Mouse (Mus musculus): ENCODE data around the gene Arhgap15. TPM values are rescaled to one million over a fixed set of nuclear protein-coding genes. Genes with fewer than 3 reads are reported as not detected.

Arhgap15 gene
- total RNA-seq, 2 experiments from 2014 or later: 9.7 to 39.8 TPM

GRCm38 (mm10) chr2:44016720-44017119 is 268.1 kb downstream of the Arhgap15 start:
- no peak for ATAC-seq (replicated peaks; ENCODE audit: low FRiP score, poor library complexity, severe bottlenecking)

GRCm38 (mm10) chr2:44017405-44018026 is 268.9 kb downstream of the Arhgap15 start:
- no peak for ATAC-seq (replicated peaks; ENCODE audit: low FRiP score, poor library complexity, severe bottlenecking)

DNA sequence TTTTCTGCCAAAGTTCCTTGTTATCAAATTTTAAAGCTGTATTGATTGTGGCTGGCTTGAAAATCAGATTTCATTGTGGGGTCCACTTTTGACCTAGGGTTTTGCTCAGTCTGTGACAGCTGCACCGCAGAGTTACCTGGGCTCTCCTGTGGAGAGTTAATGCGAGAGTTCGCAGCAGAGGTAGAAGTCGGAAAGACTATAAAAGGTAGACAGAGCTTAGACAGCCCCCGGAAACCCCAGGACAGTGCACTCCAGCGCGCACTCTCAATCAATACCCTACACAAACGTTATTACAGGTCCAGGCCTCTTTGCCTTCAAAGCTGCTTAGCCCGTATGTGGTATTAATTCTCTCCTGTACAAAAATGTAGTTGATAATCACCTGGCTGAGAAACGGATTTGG is 269.4 kb downstream of the Arhgap15 start:
- no peak for ATAC-seq (replicated peaks; ENCODE audit: low FRiP score, poor library complexity, severe bottlenecking)

- no peak for ATAC-seq (replicated peaks; ENCODE audit: low FRiP score, poor library complexity, severe bottlenecking)
Observed at GRCm38 (mm10) chr2:44024704-44025103, 276.1 kb downstream of the Arhgap15 start.

DNA sequence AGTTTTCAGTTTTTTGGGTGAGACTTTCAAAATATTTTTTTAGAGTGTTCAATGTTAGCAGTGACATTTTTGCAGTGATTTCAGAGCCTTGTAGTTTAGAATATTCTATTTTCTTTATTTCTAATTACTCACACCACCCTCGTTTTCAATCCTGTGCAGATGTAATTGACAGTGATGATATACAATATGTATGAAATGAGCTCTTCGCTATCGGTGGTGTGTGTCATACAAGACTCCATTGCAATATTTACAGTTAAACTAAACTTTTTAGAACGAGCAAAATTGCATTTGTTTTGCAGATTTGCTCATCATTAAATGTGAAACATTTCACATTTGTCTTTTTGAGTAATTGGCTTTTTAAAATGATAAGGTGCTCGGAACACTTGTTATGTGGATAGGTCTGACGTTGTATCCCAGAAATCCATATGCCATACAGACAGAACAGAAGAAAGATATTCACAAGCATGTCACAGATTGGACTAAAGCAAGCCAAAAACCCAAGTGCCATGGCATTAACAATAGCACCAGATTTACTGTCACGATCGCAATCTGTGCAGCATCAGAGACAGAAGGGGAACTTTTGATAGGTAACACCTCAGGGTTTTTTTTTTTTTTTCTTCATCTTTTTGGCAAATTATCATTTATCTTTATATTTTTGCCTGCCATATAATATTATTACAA is 280.6 kb downstream of the Arhgap15 start:
- ATAC-seq (replicated peaks; ENCODE audit: low FRiP score, poor library complexity, severe bottlenecking): no peak

- no peak for ATAC-seq (replicated peaks; ENCODE audit: low FRiP score, poor library complexity, severe bottlenecking)
Observed at GRCm38 (mm10) chr2:44029865-44030264, 281.2 kb downstream of the Arhgap15 start.

GRCm38 (mm10) chr2:44039522-44040203 is 291.0 kb downstream of the Arhgap15 start:
- ATAC-seq (replicated peaks; ENCODE audit: low FRiP score, poor library complexity, severe bottlenecking): no peak

GRCm38 (mm10) chr2:44044088-44044487 is 295.5 kb downstream of the Arhgap15 start:
- no peak for ATAC-seq (replicated peaks; ENCODE audit: low FRiP score, poor library complexity, severe bottlenecking)

- ATAC-seq (replicated peaks; ENCODE audit: low FRiP score, poor library complexity, severe bottlenecking): no peak
Observed at GRCm38 (mm10) chr2:44044634-44045033, 296.0 kb downstream of the Arhgap15 start.

DNA sequence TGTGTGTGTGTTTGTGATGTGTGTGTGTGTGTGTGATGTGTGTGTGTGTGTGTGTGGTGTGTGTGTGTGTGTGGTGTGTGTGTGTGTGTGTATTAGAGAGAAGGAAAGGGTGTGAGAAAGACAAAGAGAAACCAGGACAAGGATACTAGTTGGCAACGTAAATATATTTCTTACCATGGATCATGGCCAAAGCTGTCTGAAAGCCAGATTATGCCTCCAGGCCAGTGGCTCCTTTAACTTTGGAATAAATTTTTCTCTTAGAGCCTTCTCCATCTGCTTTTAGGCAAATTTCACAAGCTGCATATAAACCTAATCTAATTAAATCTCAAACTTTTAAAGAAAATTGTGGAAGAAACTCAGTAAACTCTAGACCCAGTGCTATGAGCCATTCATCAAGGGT is 296.6 kb downstream of the Arhgap15 start:
- no peak for ATAC-seq (replicated peaks; ENCODE audit: low FRiP score, poor library complexity, severe bottlenecking)

GRCm38 (mm10) chr2:44060306-44060705 is 311.7 kb downstream of the Arhgap15 start:
- no peak for ATAC-seq (replicated peaks; ENCODE audit: low FRiP score, poor library complexity, severe bottlenecking)

GRCm38 (mm10) chr2:44060716-44061115 is 312.1 kb downstream of the Arhgap15 start:
- no peak for ATAC-seq (replicated peaks; ENCODE audit: low FRiP score, poor library complexity, severe bottlenecking)

GRCm38 (mm10) chr2:44065067-44065466 is 316.4 kb downstream of the Arhgap15 start:
- no peak for ATAC-seq (replicated peaks; ENCODE audit: low FRiP score, poor library complexity, severe bottlenecking)

- ATAC-seq (replicated peaks; ENCODE audit: low FRiP score, poor library complexity, severe bottlenecking): no peak
Observed at GRCm38 (mm10) chr2:44068151-44068840, 319.7 kb downstream of the Arhgap15 start.

GRCm38 (mm10) chr2:44068906-44069305 is 320.3 kb downstream of the Arhgap15 start:
- ATAC-seq (replicated peaks; ENCODE audit: low FRiP score, poor library complexity, severe bottlenecking): no peak

- no peak for ATAC-seq (replicated peaks; ENCODE audit: low FRiP score, poor library complexity, severe bottlenecking)
Observed at GRCm38 (mm10) chr2:44076570-44076969, 327.9 kb downstream of the Arhgap15 start.

DNA sequence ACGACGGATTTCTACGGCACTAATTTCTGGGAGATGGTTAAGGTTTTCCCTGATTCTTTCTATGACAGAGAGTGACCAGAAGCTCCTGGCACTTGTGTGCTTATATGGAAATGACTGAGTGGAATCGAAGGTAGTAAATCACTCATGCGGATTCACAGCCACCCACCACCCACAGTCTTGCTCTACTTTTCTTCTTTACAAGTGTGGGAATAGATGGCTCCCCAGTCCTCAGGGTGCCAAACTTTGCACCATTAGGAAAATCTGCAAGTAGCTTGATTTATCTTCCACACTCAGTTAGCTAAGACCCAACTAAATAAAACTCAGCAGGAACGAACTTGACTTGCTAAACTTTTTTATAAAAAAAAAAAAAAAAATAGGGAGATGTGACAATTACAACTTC is 331.9 kb downstream of the Arhgap15 start:
- ATAC-seq (replicated peaks; ENCODE audit: low FRiP score, poor library complexity, severe bottlenecking): no peak

DNA sequence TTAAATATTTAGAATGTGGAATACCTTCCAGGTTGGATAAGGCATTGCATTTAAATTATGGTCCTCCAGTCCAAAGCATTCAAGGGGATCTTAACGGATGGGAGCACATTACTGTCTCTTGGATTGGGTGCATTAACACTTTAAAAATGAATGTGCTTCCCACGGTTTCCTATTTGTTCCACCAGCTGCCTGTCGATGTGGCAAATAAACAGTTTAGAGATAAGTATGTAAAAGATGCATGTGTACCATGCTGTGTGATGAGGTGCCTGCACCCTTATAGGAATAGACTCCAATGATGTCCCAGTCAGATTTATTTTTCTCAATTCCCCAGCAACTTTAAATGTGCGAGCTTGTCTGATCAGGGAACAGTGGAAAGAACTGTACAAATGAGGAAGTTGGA is 332.6 kb downstream of the Arhgap15 start:
- no peak for ATAC-seq (replicated peaks; ENCODE audit: low FRiP score, poor library complexity, severe bottlenecking)

GRCm38 (mm10) chr2:44084471-44084870 is 335.8 kb downstream of the Arhgap15 start:
- no peak for ATAC-seq (replicated peaks; ENCODE audit: low FRiP score, poor library complexity, severe bottlenecking)

GRCm38 (mm10) chr2:44086403-44087056 is 337.9 kb downstream of the Arhgap15 start:
- ATAC-seq (replicated peaks; ENCODE audit: low FRiP score, poor library complexity, severe bottlenecking): no peak
